In the genomic region with DNA sequence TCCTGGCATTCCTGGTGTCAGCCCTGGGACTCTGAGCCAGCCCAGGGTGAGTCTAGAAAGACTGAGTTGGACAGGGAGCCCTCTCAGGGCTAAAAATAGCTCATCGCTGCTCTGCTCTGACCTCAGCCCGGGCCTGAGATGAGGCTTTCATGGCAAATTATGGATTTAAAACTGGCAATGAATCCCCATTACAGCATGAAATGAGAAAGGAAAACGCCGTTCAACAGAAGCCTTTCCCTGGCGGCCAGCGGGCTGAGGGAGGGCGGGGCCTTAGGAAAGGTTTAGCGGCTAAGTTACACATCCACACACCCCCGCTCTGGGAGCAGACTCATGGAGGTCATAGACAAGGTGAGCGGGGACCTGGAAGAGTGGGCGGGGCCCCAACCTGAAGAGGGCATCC, we compare ENCODE assay signal across 11 mouse cellular contexts.
DNase-seq lines count a peak whose midpoint lies in the region; ATAC-seq and TF ChIP-seq lines count a peak whose summit lies in the region.
"Had no signal": no experiment of that assay in that cellular context is flagged by ENCODE, and none has a peak within 500 bp of the region (broad histone marks: within the 10 kb centered on the region; RNA-seq: fewer than 3 reads in every experiment).

No protein-coding gene starts in this region.

- H3K9ac ChIP-seq in hindbrain, postnatal 0 days (replicated peaks; ENCODE audit: low read length): no peak overlapping the region
- H3K9ac ChIP-seq: limb, embryonic 12.5 days had no signal

- H3K27ac ChIP-seq in hindbrain, postnatal 0 days: no peak overlapping the region
- H3K27ac ChIP-seq: limb, embryonic 12.5 days had no signal

- ATAC-seq in hindbrain, postnatal 0 days: peak; percentile 38; the same call in 1 of the 2 replicates
- ATAC-seq: intestine, postnatal 0 days had no signal

- H3K4me2 ChIP-seq in hindbrain, postnatal 0 days (ENCODE audit: low read depth, low read length): no peak overlapping the region
- H3K4me2 ChIP-seq: limb, embryonic 12.5 days had no signal

- H3K4me3 ChIP-seq in E14TG2a.4 (replicated peaks; ENCODE audit: low read length): peak overlapping the region; percentile 26; the same call in 1 of the 2 replicates
- no peak overlapping the region for H3K4me3 ChIP-seq in hindbrain, postnatal 0 days (ENCODE audit: low read length)
- H3K4me3 ChIP-seq: limb, embryonic 12.5 days had no signal

- WGBS in hindbrain, postnatal 0 days: 47% methylated on average over 11 of the region's 11 CpGs

- 0 out of 2 replicates have a peak, but pooled peaks cover 2% of the 10 kb centered on the region for H3K27me3 ChIP-seq in E14TG2a.4 (ENCODE audit: insufficient read depth, low read length)
- no peaks in the 10 kb centered on the region for H3K27me3 ChIP-seq in hindbrain, postnatal 0 days (ENCODE audit: insufficient read depth, low read length)
- H3K27me3 ChIP-seq: limb, embryonic 12.5 days had no signal

- no peaks in the 10 kb centered on the region for H3K36me3 ChIP-seq in E14TG2a.4 (ENCODE audit: insufficient read depth, low read length)
- H3K36me3 ChIP-seq in hindbrain, postnatal 0 days (ENCODE audit: insufficient read depth, low read length): no peaks in the 10 kb centered on the region
- H3K36me3 ChIP-seq: limb, embryonic 12.5 days had no signal

- H3K4me1 ChIP-seq in E14TG2a.4 (replicated peaks; ENCODE audit: low read depth, low read length): peaks cover 14% of the 10 kb centered on the region
- H3K4me1 ChIP-seq in hindbrain, postnatal 0 days (ENCODE audit: insufficient read depth, low read length): no peaks in the 10 kb centered on the region
- H3K4me1 ChIP-seq: limb, embryonic 12.5 days had no signal

- H3K9me3 ChIP-seq in E14TG2a.4 (ENCODE audit: low read length): 0 out of 2 replicates have a peak, but pooled peaks cover 5% of the 10 kb centered on the region
- H3K9me3 ChIP-seq in hindbrain, postnatal 0 days (ENCODE audit: low read length): no peaks in the 10 kb centered on the region
- H3K9me3 ChIP-seq: limb, embryonic 12.5 days had no signal

- peak; percentile 65 for DNase-seq in cerebellum, adult 11-12 months
- peak; percentile 39 to 48 for DNase-seq in heart, adult 9 months (ENCODE audit: low spot score in 2 of 2)
- no peak for DNase-seq in hindbrain, postnatal 0 days (ENCODE audit: low spot score)
- DNase-seq in left cerebral cortex, adult 11 months (ENCODE audit: low spot score): no peak
- no peak for DNase-seq in adrenal gland, adult 8-10 months
- no peak for DNase-seq in spleen, adult 18-20 months
- no peak for DNase-seq in right cerebral cortex, postnatal 14 days
- DNase-seq: thymus, adult 18-20 months had no signal

- no peak for TF ChIP-seq CTCF in E14TG2a.4 (conservative IDR thresholded peaks at IDR 0.05; ENCODE audit: low read length)
- TF ChIP-seq CTCF in hindbrain, postnatal 0 days (IDR thresholded peaks at IDR 0.05; ENCODE audit: low read depth): no peak

Comparison
In these comparisons a context has a peak if more than half of its experiments do, and no peak if none do; other contexts are left out.
1. DNase-seq: peak in cerebellum, adult 11-12 months (single experiment) and heart, adult 9 months (2 of 2); none in hindbrain, postnatal 0 days (single experiment), left cerebral cortex, adult 11 months (single experiment), adrenal gland, adult 8-10 months (single experiment), spleen, adult 18-20 months (0 of 2) and right cerebral cortex, postnatal 14 days (single experiment).